Mouse (Mus musculus) forebrain, embryonic 11.5 days (tissue): ENCODE measurements around the gene Snrpa. TPM values are rescaled to one million over a fixed set of nuclear protein-coding genes. Genes with fewer than 3 reads are reported as not detected.
A peak's percentile ranks its signal among the peaks of the same experiment; 100 is the strongest.

Experiments used
- ATAC-seq: fragments of 200-750 bp; cut with Nextera tagmentation; replicated peaks from 2 replicates; pipeline ENCODE4 v1.8.0; 2017; ENCODE audit warnings: moderate TSS enrichment; ENCODE audit not compliant: low FRiP score
- DNase-seq: peaks from one replicate; pipeline ENCODE4 v3.0.0-alpha.2; 2017; ENCODE audit warnings: low spot score
- H3K27ac ChIP-seq: fragments of 300-500 bp; sonication (generic); 2 replicates; pipeline ENCODE4 v1.5.1; 2014; ENCODE audit warnings: low read depth, low read length
- H3K27me3 ChIP-seq: fragments of 300-500 bp; sonication (generic); 2 replicates; pipeline ENCODE4 v1.6.1; 2014; ENCODE audit warnings: mild to moderate bottlenecking, low read length, mixed read lengths; ENCODE audit not compliant: control insufficient read depth, insufficient read depth
- H3K36me3 ChIP-seq: fragments of 300-500 bp; sonication (generic); 2 replicates; pipeline ENCODE4 v1.6.1; 2014; ENCODE audit warnings: mild to moderate bottlenecking, low read length, moderate library complexity, mixed read lengths; ENCODE audit not compliant: control insufficient read depth, insufficient read depth
- H3K4me1 ChIP-seq: fragments of 300-500 bp; sonication (generic); replicated peaks from 2 replicates; pipeline ENCODE4 v1.6.1; 2014; ENCODE audit warnings: low read length, mixed read lengths; ENCODE audit not compliant: control insufficient read depth, insufficient read depth
- H3K4me2 ChIP-seq: fragments of 300-500 bp; sonication (generic); 2 replicates; pipeline ENCODE4 v1.6.1; 2014; ENCODE audit warnings: low read depth, mild to moderate bottlenecking, low read length, moderate library complexity, mixed read lengths; ENCODE audit not compliant: severe bottlenecking
- H3K4me3 ChIP-seq: fragments of 300-500 bp; sonication (generic); 2 replicates; pipeline ENCODE4 v1.5.1; 2014; ENCODE audit warnings: low read depth, low read length
- H3K9ac ChIP-seq: fragments of 300-500 bp; sonication (generic); 2 replicates; pipeline ENCODE4 v1.6.1; 2014; ENCODE audit warnings: low read length
- H3K9me3 ChIP-seq: fragments of 300-500 bp; sonication (generic); 2 replicates; pipeline ENCODE4 v1.6.1; 2016; ENCODE audit warnings: low read length, mixed read lengths; ENCODE audit not compliant: control insufficient read depth
- WGBS: fragments of 180-500 bp; shearing (Covaris S2); extraction: QIAGEN DNeasy Blood & Tissue Kit; methylation state at CpG from one replicate; pipeline ENCODE4 v1.1.7; 2014; 5-methylcytosine and 5-hydroxymethylcytosine counted together
- polyA plus RNA-seq: library from polyadenylated mRNA; unstranded; fragments of >200 nt; fragmentation: Nextera tagmentation; extraction: Ambion mirVana; gene quantifications from 2 replicates; pipeline ENCODE4 v1.2.1, GENCODE M21; 2014

Gene Snrpa
- polyA plus RNA-seq, 1 experiment from 2014 or later, result 369 TPM

DNA sequence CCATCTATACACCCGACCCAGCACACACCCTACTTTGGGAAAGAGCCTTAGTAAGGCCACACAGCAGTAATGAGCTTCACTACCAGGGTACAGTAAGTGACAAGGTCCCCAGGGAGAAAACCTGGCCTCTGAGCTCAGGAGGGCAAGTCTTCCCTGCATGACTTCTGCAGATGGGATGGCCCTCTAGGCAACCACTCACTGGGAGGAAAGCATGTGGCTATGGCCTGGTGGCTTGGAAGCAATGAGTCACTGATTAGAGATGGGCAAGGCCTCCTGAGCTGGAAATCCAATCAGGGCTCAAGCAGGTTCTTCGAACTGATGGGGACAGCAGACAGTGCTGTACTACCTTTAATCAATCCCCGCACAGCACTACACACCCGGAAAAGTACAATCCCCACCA lies 34.3 kb downstream of the Snrpa start:
- Histone ChIP-seq H3K4me1 (peaks cover 25% of the 10 kb centered on the region), H3K9me3 (no peaks in the 10 kb centered on the region), H3K27me3 (no peaks in the 10 kb centered on the region), H3K27ac (no peak overlapping the region), H3K4me2 (no peak overlapping the region), H3K9ac (no peak overlapping the region), H3K36me3 (peaks cover 6% of the 10 kb centered on the region; the same call in 1 of the 2 replicates), H3K4me3 (no peak overlapping the region)
- DNase-seq (no peak), ATAC-seq (no peak)
- WGBS, result 90% methylated on average over 4 of the region's 4 CpGs

DNA sequence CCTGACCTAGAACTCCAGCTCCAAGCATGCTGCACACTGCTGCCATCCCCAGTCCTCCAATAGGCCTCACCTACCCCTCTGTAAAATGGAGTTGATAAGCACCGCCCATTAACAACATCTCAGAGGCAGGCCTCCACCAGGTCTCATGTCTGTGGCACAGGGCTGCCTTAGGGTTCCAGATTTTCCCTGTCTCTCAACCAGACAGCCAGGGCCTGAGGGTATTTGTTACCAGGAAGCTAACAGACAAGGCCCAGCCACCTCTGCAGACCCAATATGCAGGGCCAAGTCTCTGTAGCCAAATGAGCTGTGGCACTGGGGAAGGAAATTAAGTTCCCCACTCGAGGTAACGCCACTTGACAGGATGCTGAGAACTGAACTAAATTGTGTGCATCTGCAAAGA lies 35.1 kb downstream of the Snrpa start:
- DNase-seq, result no peak
- ATAC-seq, result no peak
- H3K27me3 ChIP-seq, result no peaks in the 10 kb centered on the region
- H3K36me3 ChIP-seq, result peaks cover 6% of the 10 kb centered on the region; the same call in 1 of the 2 replicates
- H3K4me3 ChIP-seq, result no peak overlapping the region
- H3K9ac ChIP-seq, result no peak overlapping the region
- H3K4me1 ChIP-seq, result peaks cover 25% of the 10 kb centered on the region
- 89% methylated on average over 3 of the region's 3 CpGs for WGBS
- no peaks in the 10 kb centered on the region for H3K9me3 ChIP-seq
- no peak overlapping the region for H3K4me2 ChIP-seq
- H3K27ac ChIP-seq, result no peak overlapping the region

DNA sequence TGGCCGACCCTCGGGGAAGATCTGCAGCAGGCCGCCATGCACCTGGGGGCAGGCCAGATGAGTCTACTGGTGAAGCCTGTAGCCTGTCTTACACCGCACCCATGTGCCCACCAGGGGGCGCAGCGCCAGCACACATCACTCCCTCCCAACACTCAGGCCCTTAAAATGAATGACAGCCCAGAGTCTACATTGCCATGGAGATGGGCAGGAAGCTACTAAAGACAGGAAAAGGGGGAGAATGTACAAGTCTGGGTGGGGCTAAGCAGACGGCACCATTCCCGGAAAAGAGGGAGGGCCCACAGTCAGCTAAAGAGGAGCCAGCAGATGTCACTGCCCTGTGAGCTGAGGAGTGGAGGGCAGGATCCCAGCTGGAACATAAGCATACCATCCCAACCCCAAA lies 36.2 kb downstream of the Snrpa start:
- Histone ChIP-seq H3K9me3 (no peaks in the 10 kb centered on the region), H3K4me3 (no peak overlapping the region), H3K4me1 (peaks cover 21% of the 10 kb centered on the region), H3K4me2 (no peak overlapping the region), H3K9ac (no peak overlapping the region), H3K27me3 (no peaks in the 10 kb centered on the region), H3K36me3 (peaks cover 6% of the 10 kb centered on the region; the same call in 1 of the 2 replicates), H3K27ac (no peak overlapping the region)
- DNase-seq, result peak; percentile 89
- peak; percentile 90 for ATAC-seq
- WGBS, result 23% methylated on average over 8 of the region's 8 CpGs

DNA sequence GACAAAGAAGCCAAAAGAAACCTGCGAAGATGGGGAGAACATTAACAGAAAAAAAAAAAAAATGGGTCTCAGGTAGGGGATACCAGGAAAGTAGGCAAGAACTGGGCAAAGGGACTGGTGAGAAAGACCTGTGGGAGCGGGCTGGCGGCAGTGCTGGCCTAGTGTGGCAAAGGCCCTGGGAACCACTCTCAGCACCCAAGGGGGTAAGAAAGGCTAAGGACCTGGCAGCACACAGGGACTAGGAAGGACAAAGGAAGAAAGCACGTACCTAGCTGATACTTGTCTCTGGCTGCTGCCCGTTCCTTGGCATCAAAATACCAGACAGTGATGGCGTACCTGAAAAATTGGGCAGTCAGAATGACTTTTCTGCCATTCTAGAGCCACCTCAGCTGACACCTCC lies 36.8 kb downstream of the Snrpa start:
- H3K9me3 ChIP-seq, result no peaks in the 10 kb centered on the region
- DNase-seq (no peak), ATAC-seq (no peak)
- no peak overlapping the region for H3K27ac ChIP-seq
- peaks cover 6% of the 10 kb centered on the region; the same call in 1 of the 2 replicates for H3K36me3 ChIP-seq
- H3K9ac ChIP-seq, result no peak overlapping the region
- no peaks in the 10 kb centered on the region for H3K27me3 ChIP-seq
- H3K4me1 ChIP-seq, result peaks cover 14% of the 10 kb centered on the region; the same call in 1 of the 2 replicates
- H3K4me3 ChIP-seq, result no peak overlapping the region
- H3K4me2 ChIP-seq, result no peak overlapping the region
- 95% methylated on average over 6 of the region's 6 CpGs for WGBS

DNA sequence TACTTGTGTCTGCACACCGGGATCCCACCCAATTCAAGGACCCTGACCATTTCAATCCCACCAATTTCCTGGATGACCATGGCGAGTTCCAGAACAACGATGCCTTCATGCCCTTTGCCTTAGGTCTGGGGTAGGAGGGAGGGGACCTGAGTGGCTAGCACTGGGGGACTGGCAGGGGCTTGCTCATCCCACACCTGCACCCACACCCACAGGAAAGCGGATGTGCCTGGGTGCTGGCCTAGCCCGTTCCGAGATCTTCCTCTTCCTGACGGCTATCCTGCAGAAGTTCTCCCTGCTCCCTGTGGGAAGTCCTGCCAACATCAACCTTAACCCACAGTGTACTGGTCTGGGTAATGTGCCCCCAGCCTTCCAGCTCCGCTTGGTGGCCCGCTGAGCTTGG lies 37.9 kb downstream of the Snrpa start:
- no peak overlapping the region for H3K4me2 ChIP-seq
- peaks cover 6% of the 10 kb centered on the region; the same call in 1 of the 2 replicates for H3K4me1 ChIP-seq
- no peak overlapping the region for H3K9ac ChIP-seq
- DNase-seq, result no peak
- no peak overlapping the region for H3K4me3 ChIP-seq
- 98% methylated on average over 9 of the region's 9 CpGs for WGBS
- no peaks in the 10 kb centered on the region for H3K9me3 ChIP-seq
- H3K36me3 ChIP-seq, result peaks cover 6% of the 10 kb centered on the region; the same call in 1 of the 2 replicates
- ATAC-seq, result no peak
- no peaks in the 10 kb centered on the region for H3K27me3 ChIP-seq
- H3K27ac ChIP-seq, result no peak overlapping the region

DNA sequence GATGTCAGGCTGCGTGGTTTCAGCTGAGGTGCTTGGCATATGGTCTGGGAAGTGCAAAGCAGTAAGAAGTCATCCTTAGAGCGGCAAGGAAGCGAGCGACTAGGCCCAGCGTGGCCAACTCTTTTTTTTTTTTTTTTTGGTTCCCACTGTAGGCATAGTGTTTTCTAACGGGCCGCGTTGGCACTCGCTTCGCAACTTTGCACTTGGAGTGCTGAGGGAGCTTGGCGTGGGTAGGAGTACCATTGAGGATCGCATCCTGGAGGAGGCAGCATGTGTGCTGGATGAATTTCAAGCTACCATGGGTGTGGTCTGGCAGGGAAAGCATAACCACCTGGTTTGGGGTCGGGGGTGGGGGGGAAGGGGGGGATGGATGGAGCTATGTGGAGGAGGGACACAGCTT lies 40.1 kb downstream of the Snrpa start:
- DNase-seq, result no peak
- no peaks in the 10 kb centered on the region for H3K27me3 ChIP-seq

DNA sequence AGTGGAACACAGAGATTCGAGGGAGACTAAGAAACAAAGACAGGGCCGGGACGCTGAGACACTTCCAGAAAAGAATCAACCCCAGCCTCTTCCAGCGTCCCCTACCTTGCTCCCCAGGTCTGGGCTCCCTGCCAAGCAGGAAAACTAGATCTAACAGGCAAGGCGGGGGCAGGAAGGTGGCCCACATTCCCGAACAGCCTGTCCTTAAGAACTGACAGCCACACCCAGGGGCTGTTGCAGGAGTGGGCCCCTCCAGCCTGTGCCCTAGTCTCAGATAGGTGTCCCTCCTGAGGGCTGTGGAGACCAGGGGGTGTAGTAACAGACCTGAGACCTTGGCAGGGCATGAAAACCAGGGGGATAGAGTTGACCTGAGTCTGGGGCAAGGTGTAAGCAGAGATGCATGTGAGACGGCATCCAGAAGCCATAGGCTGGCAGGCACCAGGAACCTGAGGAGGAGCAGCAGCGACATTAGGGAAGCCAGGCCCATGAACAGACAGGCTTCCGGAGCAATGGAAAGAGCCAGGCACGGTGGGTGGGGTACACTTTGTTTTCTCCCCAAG lies 42.8 kb downstream of the Snrpa start, which contains the start of gene Cyp2t4:
TSS of gene Cyp2t4 (plus strand) at position 510 of the 560 bp plus-strand sequence.
- WGBS, result 77% methylated on average over 10 of the region's 10 CpGs
- Histone ChIP-seq H3K4me3 (no peak within 1 kb of the TSS), H3K4me1 (no peaks in the 10 kb centered on the region), H3K27ac (no peak within 1 kb of the TSS), H3K4me2 (no peak within 1 kb of the TSS), H3K27me3 (no peaks in the 10 kb centered on the region), H3K9me3 (no peaks in the 10 kb centered on the region), H3K9ac (no peak within 1 kb of the TSS), H3K36me3 (peaks cover 1% of the 10 kb centered on the region; the same call in 1 of the 2 replicates)
- no peak for ATAC-seq
- DNase-seq, result no peak

More for the DNA sequence above, 40.1 kb downstream of the Snrpa start:
- Histone ChIP-seq H3K4me1 (peaks cover 2% of the 10 kb centered on the region; the same call in 1 of the 2 replicates), H3K36me3 (peaks cover 6% of the 10 kb centered on the region; the same call in 1 of the 2 replicates), H3K9me3 (no peaks in the 10 kb centered on the region), H3K4me3 (no peak overlapping the region), H3K27ac (no peak overlapping the region), H3K9ac (no peak overlapping the region), H3K4me2 (no peak overlapping the region)
- no peak for ATAC-seq
- 85% methylated on average over 13 of the region's 13 CpGs for whole genome bisulfite sequencing
